Mouse (Mus musculus) heart, adult 2 months (tissue): ENCODE results near the gene Banf2.

Experiments used
- CTCF ChIP-seq: fragments of 200-600 bp; IDR thresholded peaks from 2 replicates; pipeline ENCODE4 v1.8.1; 2022; ENCODE audit warnings: antibody characterized with exemption, mild to moderate bottlenecking, moderate library complexity
- EP300 ChIP-seq: fragments of 200-500 bp; IDR thresholded peaks from 2 replicates; pipeline ENCODE4 v1.6.1; 2011; ENCODE audit warnings: low read depth, low read length, control low read depth; ENCODE audit not compliant: insufficient read depth
- POLR2A ChIP-seq: fragments of 200-500 bp; IDR thresholded peaks from 2 replicates; pipeline ENCODE4 v1.6.1; 2011; ENCODE audit warnings: mild to moderate bottlenecking, low read depth, low read length, control low read depth; ENCODE audit not compliant: insufficient read depth

DNA sequence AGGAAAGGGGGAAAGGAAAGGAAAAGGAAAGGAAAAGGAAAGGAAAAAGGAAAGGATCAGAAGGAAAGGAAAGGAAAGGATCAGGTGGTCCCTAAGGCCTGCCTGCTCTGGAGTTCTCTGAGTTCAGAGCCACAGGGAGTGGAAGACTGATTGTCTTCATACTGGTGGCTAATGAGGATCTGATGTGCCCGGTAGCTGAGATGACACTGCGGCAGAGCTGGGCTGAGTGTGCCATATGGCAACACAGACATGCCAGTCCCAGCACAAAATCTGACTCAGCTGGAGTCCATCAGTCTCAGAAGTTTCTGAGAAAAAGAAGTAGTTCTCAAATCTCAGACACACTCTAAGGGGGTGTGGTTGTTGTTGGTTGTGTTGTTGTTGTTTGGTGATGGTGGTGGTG is 24.9 kb downstream of the Banf2 start:
- TF ChIP-seq CTCF (no peak), POLR2A (no peak), EP300 (no peak)
